Mouse (Mus musculus) C2C12 (cell line): ENCODE measurements at regions not wholly inside any gene's neighbourhood (a gene's known extent, or its start where the extent isn't known, plus 50 kb on each side); places are given as distances from the start of the nearest gene placed in this dataset.

Experiments
- H3K27me3 ChIP-seq: one replicate; pipeline ENCODE4 v1.6.1; 2011; ENCODE audit not compliant: control insufficient read depth, insufficient read depth, insufficient read length
- H3K36me3 ChIP-seq: one replicate; pipeline ENCODE4 v1.6.1; 2011; ENCODE audit not compliant: control insufficient read depth, insufficient read depth
- H3K4me3 ChIP-seq: one replicate; pipeline ENCODE4 v1.5.1; 2011; ENCODE audit warnings: mild to moderate bottlenecking, control low read depth; ENCODE audit not compliant: poor library complexity, insufficient read depth, severe bottlenecking
- H3K79me2 ChIP-seq: one replicate; pipeline ENCODE4 v1.6.1; 2011; ENCODE audit not compliant: control insufficient read depth, insufficient read depth
- H3K79me3 ChIP-seq: one replicate; pipeline ENCODE4 v1.6.1; 2011; ENCODE audit warnings: low read depth, control low read depth
- H3ac ChIP-seq: one replicate; pipeline ENCODE3; 2011; ENCODE audit warnings: low read depth; ENCODE audit not compliant: control insufficient read depth, insufficient read length
- CEBPB ChIP-seq: IDR thresholded peaks from one replicate; pipeline ENCODE4 v1.6.1; 2011; ENCODE audit warnings: low read depth, mild to moderate bottlenecking, control low read depth, moderate library complexity
- CTCF ChIP-seq: IDR thresholded peaks from one replicate; pipeline ENCODE4 v1.5.1; 2011; ENCODE audit not compliant: control insufficient read depth, insufficient read depth, insufficient read length
- FOSL1 ChIP-seq: IDR thresholded peaks from one replicate; pipeline ENCODE4 v1.8.0; 2011; ENCODE audit warnings: mild to moderate bottlenecking, low read length; ENCODE audit not compliant: poor library complexity, insufficient read depth, severe bottlenecking
- MAX ChIP-seq: IDR thresholded peaks from one replicate; pipeline ENCODE4 v1.6.1; 2011; ENCODE audit warnings: mild to moderate bottlenecking, control low read depth
- MYOD1 ChIP-seq: IDR thresholded peaks from one replicate; pipeline ENCODE4 v1.6.1; 2011; ENCODE audit warnings: low read depth; ENCODE audit not compliant: control insufficient read depth, insufficient read length
- MYOG ChIP-seq: IDR thresholded peaks from one replicate; pipeline ENCODE4 v1.6.1; 2011; ENCODE audit not compliant: control insufficient read depth, insufficient read length; ENCODE audit errors: extremely low read depth
- USF1 ChIP-seq: IDR thresholded peaks from one replicate; pipeline ENCODE4 v1.6.1; 2011; ENCODE audit warnings: low read depth, mild to moderate bottlenecking, control low read depth, moderate library complexity

DNA sequence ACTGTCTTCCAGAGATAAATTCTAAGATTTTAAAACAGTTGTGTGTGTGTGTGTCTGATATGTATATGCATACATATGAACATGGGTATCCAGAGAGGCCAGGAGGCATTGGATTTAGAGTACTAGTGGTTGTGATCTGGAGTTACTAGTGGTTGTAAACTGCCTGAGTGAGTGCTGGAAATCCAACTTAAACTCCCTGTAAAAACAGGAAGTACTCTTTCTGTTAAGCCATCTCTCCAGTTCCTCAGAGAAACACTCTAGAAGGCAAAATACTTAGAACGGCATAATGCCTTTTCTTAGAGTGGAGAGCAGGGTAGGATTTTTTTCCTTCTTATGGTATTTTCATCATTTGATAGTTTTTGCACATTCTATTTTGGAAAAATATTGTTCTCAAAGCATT is 99.1 kb upstream of the Gorab start:
- Histone ChIP-seq H3K4me3 (no peak overlapping the region), H3K79me2 (no peaks in the 10 kb centered on the region), H3K36me3 (no peaks in the 10 kb centered on the region), H3ac (no peak overlapping the region), H3K79me3 (no peaks in the 10 kb centered on the region), H3K27me3 (no peaks in the 10 kb centered on the region)
- no peak for TF ChIP-seq CTCF
- no peak for TF ChIP-seq MAX
- no peak for TF ChIP-seq MYOD1
- TF ChIP-seq USF1, result no peak
- TF ChIP-seq MYOG, result no peak
- TF ChIP-seq FOSL1, result no peak
- TF ChIP-seq CEBPB, result no peak

DNA sequence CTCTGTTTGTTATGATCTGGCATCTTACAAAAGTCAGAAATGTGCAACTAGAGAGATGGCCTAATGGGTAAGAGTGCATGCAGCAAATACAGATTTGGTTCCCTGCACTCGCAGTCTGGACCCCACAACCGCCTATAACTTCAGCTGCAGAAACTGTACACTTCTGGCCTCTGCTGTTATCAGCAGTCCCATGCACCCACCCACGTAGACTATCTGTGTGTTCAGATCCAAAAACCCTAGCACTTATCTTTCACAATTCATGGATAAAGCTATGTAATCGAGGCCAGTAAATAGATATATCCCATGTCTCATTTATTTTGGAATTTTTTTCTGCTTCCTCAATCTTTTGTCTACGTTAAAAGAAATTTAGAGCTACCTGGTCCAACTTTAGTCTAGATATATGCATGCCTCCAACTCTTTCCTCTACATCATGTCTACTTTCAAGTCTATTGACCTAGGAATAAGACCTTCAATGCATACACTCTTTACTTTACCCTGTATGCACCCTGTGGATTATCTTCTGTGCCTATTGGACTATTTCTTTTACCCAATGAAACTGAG is 95.0 kb upstream of the Gorab start:
- Histone ChIP-seq H3K27me3 (no peaks in the 10 kb centered on the region), H3K4me3 (no peak overlapping the region)

DNA sequence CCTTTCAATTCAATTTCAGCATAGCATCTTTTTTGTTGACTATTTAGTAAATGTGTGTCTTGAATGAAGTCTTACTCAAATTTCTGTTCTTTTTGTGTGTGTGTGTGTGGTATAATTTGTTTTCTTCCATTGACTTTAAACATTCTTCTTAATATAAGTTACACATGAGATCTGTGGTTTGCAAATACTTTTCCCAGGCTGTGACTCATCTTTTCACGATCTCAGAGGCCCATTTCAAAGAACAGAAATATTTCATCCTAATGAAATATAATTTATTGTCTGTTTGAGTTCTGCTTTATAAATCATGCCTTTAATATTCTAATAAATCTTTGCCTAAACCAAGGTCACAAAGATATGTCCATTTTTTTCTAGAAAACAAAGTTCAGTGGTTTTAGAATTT is 92.9 kb upstream of the Gorab start:
- no peak overlapping the region for H3ac ChIP-seq
- no peak for TF ChIP-seq FOSL1
- no peak for TF ChIP-seq CEBPB
- TF ChIP-seq CTCF, result no peak
- TF ChIP-seq MYOD1, result no peak
- TF ChIP-seq MAX, result no peak
- no peak for TF ChIP-seq MYOG
- TF ChIP-seq USF1, result no peak
- H3K36me3 ChIP-seq, result no peaks in the 10 kb centered on the region
- H3K4me3 ChIP-seq, result no peak overlapping the region
- H3K79me3 ChIP-seq, result no peaks in the 10 kb centered on the region
- no peaks in the 10 kb centered on the region for H3K27me3 ChIP-seq
- no peaks in the 10 kb centered on the region for H3K79me2 ChIP-seq

More for the DNA sequence above, 95.0 kb upstream of the Gorab start:
- Histone ChIP-seq H3K79me3 (no peaks in the 10 kb centered on the region), H3K36me3 (no peaks in the 10 kb centered on the region), H3K79me2 (no peaks in the 10 kb centered on the region), H3ac (no peak overlapping the region)
- TF ChIP-seq FOSL1, result no peak
- no peak for TF ChIP-seq CEBPB
- TF ChIP-seq MYOG, result no peak
- no peak for TF ChIP-seq MYOD1
- no peak for TF ChIP-seq USF1
- no peak for TF ChIP-seq CTCF
- TF ChIP-seq MAX, result no peak

DNA sequence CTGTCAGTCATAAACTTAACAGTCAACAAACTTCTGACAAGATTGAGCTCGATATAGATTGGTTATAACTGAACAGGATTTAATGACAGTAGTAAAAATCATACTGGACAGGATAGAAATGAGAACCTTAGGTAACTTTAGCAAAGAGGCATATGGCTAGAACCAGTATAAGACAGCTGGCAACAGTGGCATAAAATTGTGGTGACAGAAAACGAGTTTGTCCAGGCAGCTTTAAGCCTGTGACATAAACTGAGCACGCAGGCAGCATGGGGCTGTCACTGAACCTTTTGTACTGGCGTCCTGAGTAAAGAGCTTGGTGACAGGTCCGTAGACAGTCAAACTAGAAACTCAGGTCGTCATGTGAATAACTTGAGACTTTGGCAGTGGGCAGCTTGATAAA is 85.1 kb upstream of the Gorab start:
- TF ChIP-seq FOSL1 (no peak), CTCF (no peak), MYOD1 (no peak), MYOG (no peak), MAX (no peak), USF1 (no peak), CEBPB (no peak)
- no peaks in the 10 kb centered on the region for H3K36me3 ChIP-seq
- H3K79me2 ChIP-seq, result no peaks in the 10 kb centered on the region
- H3K79me3 ChIP-seq, result no peaks in the 10 kb centered on the region
- H3ac ChIP-seq, result no peak overlapping the region
- H3K4me3 ChIP-seq, result no peak overlapping the region
- no peaks in the 10 kb centered on the region for H3K27me3 ChIP-seq

DNA sequence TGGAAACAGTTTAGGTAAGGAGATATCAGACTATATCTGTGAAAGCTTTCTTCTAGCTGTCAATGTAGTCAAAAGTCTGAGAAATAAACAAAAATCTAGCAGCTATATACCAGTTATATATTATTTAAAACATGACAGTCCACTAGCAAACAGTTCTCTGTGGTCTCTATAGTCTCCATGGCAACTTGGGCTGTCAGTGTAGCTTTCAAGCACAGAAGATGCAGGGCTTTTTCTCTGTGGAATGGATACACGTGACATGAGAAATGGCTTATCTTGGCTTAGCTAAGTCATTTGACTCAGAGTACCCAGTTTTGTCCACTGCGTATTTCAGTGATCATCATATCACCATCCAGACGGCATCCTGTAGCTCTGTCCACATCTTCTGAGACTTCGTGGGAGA is 84.6 kb upstream of the Gorab start:
- no peaks in the 10 kb centered on the region for H3K27me3 ChIP-seq
- no peak overlapping the region for H3K4me3 ChIP-seq
- no peaks in the 10 kb centered on the region for H3K79me3 ChIP-seq
- TF ChIP-seq MYOG, result no peak
- TF ChIP-seq MAX, result no peak
- TF ChIP-seq CTCF, result no peak
- no peak for TF ChIP-seq CEBPB
- no peak for TF ChIP-seq USF1
- TF ChIP-seq MYOD1, result no peak
- no peak for TF ChIP-seq FOSL1
- H3K79me2 ChIP-seq, result no peaks in the 10 kb centered on the region
- H3ac ChIP-seq, result no peak overlapping the region
- H3K36me3 ChIP-seq, result no peaks in the 10 kb centered on the region

DNA sequence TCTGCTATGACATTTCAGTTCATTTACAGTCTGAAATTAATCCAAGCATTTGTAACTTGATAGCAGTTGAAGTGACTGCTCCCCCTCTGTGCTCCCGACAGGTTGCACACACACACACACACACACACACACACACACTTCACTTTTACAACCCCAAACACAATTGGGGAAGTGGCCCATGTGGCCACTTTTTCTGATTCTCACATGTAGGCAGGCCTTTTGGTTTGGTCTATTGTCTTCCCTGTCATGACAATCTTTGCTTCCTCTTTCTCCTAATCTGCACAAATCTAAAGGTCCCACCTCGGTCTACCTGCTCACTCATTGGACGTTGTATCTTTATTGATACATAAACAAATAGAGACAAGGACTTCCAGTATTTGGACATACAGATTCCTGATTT is 79.6 kb upstream of the Gorab start:
- H3ac ChIP-seq, result no peak overlapping the region
- H3K36me3 ChIP-seq, result no peaks in the 10 kb centered on the region
- H3K27me3 ChIP-seq, result no peaks in the 10 kb centered on the region
- H3K79me3 ChIP-seq, result no peaks in the 10 kb centered on the region
- no peak overlapping the region for H3K4me3 ChIP-seq
- TF ChIP-seq FOSL1, result no peak
- TF ChIP-seq USF1, result no peak
- no peak for TF ChIP-seq CTCF
- TF ChIP-seq MYOD1, result no peak
- H3K79me2 ChIP-seq, result no peaks in the 10 kb centered on the region
